Mouse (Mus musculus): ENCODE results near the gene Endog. TPM values are rescaled to one million over a fixed set of nuclear protein-coding genes. Genes with fewer than 3 reads are reported as not detected.

The Endog gene
- polyA plus RNA-seq, 1 experiment = 0.45 TPM

DNA sequence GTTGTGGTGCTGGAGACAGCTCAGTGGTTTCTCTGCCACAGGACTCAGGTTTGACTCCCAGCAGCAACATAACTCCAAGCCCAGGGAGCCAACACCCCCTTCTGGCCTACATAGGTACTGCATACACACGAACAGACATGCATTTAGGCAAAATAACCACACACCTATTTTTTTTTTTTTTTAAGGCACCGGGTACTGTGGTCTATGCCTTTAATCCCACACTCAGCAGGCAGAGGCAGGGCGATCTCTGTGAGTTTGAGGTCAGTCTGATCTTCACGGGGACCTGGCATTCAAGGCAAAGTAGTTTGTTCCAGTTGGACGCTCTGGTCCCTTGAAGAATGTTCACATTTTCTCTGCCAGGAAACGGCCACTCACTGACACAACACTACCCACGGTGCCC, 32.1 kb downstream of the Endog start:
- no peak for TF ChIP-seq TAL1 (IDR thresholded peaks at IDR 0.05; ENCODE audit: low read length)
- TF ChIP-seq GATA1 (IDR thresholded peaks at IDR 0.05; ENCODE audit: low read length) = no peak

DNA sequence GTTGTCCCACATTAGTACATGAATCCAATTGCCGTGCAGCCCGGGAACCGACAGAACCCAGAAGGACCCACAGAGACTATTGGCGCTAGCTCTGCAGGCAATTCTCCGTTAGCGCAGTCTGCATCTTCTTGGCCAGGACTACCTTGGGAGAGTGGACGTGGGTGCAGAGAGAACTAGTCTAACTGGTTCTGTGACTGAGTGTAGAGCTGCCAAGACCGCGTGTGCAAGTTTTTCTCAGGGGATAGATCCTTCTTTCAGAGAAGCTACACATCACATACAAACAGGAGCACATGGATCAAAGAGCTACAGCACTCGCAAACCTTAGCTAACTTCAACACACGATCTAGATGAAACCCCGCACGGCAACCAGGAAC, 33.9 kb downstream of the Endog start:
- H3K4me1 ChIP-seq (ENCODE audit: control insufficient read depth) = peaks cover 36% of the 10 kb centered on the region
- H3K4me3 ChIP-seq (replicated peaks) = peak overlapping the region; percentile 81
- no peaks in the 10 kb centered on the region for H3K9me3 ChIP-seq (ENCODE audit: control insufficient read depth, low read length)
- no peak for TF ChIP-seq TAL1 (IDR thresholded peaks at IDR 0.05; ENCODE audit: low read length)
- TF ChIP-seq GATA1 (IDR thresholded peaks at IDR 0.05; ENCODE audit: low read length) = no peak
- H3K27me3 ChIP-seq (ENCODE audit: control insufficient read depth) = no peaks in the 10 kb centered on the region
- H3K36me3 ChIP-seq (ENCODE audit: control insufficient read depth) = no peaks in the 10 kb centered on the region

More for the DNA sequence above, 32.1 kb downstream of the Endog start:
- H3K4me1 ChIP-seq (ENCODE audit: control insufficient read depth) = peaks cover 40% of the 10 kb centered on the region
- no peaks in the 10 kb centered on the region for H3K36me3 ChIP-seq (ENCODE audit: control insufficient read depth)
- no peaks in the 10 kb centered on the region for H3K9me3 ChIP-seq (ENCODE audit: control insufficient read depth, low read length)
- no peak overlapping the region for H3K4me3 ChIP-seq (replicated peaks)
- no peaks in the 10 kb centered on the region for H3K27me3 ChIP-seq (ENCODE audit: control insufficient read depth)

DNA sequence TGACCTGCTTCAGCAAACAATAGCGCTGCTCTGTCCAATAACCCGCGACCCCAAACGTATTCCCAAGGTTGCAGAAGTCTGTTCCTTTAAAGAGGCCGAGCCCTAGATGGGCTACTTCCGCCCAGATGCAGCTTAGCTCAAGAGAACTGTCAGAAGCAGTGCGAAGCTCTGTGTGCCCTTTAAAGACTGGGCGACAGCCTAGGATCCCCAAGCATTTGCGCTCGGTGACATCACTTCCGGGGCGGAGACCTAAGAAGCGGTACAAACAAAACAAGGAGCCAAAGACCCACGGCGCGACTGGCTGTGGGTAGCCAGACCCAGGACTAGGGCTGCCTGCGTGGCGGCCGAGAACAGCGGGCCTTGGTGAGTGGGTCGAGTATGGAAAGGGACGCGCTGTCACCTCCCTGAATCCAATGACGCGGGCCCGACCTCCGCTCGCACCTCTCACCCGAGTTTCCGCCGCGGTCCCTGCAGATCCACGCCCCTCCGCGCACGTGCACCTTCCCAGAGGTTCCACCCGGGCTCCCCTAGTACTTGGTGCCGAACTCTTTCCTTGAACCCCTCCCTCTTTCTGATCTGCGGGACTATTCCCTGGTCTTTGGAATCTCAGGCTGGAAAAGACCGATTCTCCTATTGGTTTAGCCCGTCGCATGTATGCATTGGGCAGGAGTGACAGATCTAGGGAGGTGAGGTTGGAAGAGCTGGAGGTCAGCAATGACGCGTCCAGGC, 34.5 kb downstream of the Endog start, which contains the start of gene Kyat1:
Gene Kyat1, minus strand, starts transcription at position 219 of the 729 bp plus-strand sequence.
- TF ChIP-seq TAL1 (IDR thresholded peaks at IDR 0.05; ENCODE audit: low read length) = no peak
- TF ChIP-seq GATA1 (IDR thresholded peaks at IDR 0.05; ENCODE audit: low read length) = no peak
- Histone ChIP-seq H3K36me3 (ENCODE audit: control insufficient read depth) (no peaks in the 10 kb centered on the region), H3K9me3 (ENCODE audit: control insufficient read depth, low read length) (no peaks in the 10 kb centered on the region), H3K4me3 (replicated peaks) (peak within 1 kb of the TSS; percentile 81), H3K27me3 (ENCODE audit: control insufficient read depth) (no peaks in the 10 kb centered on the region), H3K4me1 (ENCODE audit: control insufficient read depth) (peaks cover 36% of the 10 kb centered on the region)

DNA sequence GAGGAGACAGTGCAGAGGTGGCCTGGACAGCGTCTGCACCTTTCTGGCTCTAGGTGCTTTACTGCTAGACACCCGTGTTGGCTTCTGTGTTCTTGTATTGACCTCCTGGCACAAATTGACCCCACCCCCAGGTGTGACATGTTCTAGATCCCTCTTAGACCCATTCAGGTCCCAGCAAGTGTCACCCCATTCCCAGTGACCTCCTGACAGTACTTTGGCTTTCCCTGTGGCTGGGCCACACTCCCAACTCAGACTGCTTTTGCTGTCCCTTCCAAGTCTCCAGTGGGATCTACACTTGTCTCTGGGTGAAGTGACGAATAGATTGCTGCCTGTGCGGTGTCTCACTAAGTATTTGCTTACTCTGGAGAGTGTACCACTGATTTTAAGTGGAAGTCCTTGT, 36.1 kb downstream of the Endog start:
- Histone ChIP-seq H3K9me3 (ENCODE audit: control insufficient read depth, low read length) (no peaks in the 10 kb centered on the region), H3K4me1 (ENCODE audit: control insufficient read depth) (peaks cover 35% of the 10 kb centered on the region), H3K36me3 (ENCODE audit: control insufficient read depth) (no peaks in the 10 kb centered on the region), H3K27me3 (ENCODE audit: control insufficient read depth) (no peaks in the 10 kb centered on the region), H3K4me3 (replicated peaks) (no peak overlapping the region)
- TF ChIP-seq GATA1 (IDR thresholded peaks at IDR 0.05; ENCODE audit: low read length) = no peak
- TF ChIP-seq TAL1 (IDR thresholded peaks at IDR 0.05; ENCODE audit: low read length) = no peak

DNA sequence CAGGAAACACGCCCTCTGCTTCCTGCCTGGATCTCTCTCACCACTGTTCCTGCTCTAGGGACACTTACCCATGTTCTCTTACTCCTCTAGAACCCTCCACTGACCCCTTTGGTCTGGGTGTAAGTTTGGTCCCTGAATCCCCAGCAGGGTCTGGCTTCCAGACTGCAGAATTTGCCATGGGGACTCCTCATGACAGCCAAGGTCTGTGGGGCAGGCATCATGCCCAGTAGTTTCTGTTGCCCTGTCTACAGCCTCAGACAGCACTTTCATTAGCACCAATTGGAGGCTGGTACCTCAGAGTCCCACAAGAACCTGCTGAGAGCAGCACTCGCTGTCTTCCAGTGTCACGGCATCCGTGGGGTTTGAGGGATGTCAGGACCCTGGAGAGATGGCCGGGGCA, 36.6 kb downstream of the Endog start:
- TF ChIP-seq GATA1 (IDR thresholded peaks at IDR 0.05; ENCODE audit: low read length) (no peak), TAL1 (IDR thresholded peaks at IDR 0.05; ENCODE audit: low read length) (no peak)
- no peaks in the 10 kb centered on the region for H3K27me3 ChIP-seq (ENCODE audit: control insufficient read depth)

DNA sequence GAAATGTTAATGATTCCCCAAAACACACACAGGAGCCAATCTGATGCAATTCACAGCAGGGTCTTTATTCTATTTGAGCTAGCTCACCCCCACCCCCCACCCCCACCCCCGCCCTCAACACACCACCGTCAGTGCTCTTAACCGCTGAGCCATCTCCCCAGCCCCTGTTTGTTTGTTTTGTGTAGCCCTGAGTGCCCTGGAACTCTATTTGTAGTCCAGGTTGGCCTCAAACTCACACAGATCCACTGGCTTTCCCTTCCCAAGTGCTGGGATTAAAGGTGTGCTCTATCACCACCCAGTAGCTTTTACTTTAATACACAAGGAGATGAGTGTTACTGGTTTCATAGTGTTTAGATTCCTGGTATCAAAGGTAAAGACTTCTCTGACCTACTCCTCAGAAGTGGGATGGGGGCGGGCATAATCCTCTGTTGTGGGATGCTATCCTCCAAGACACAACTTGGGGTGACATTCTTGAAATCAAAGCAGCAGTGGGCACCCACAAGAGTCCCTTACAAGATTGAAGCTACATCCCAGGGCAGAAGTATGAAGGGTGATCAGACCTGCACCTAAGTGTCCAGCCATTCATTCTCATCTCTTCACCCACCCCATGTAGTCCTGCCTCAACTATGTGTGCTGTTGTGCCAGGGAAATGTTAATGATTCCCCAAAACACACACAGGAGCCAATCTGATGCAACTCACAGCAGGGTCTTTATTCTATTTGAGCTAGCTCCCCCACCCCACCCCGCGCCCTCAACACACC, 40.3 kb downstream of the Endog start:
- no peak for TF ChIP-seq TAL1 (IDR thresholded peaks at IDR 0.05; ENCODE audit: low read length)
- TF ChIP-seq GATA1 (IDR thresholded peaks at IDR 0.05; ENCODE audit: low read length) = no peak
- Histone ChIP-seq H3K4me1 (ENCODE audit: control insufficient read depth) (peaks cover 7% of the 10 kb centered on the region), H3K27me3 (ENCODE audit: control insufficient read depth) (no peaks in the 10 kb centered on the region), H3K36me3 (ENCODE audit: control insufficient read depth) (no peaks in the 10 kb centered on the region), H3K9me3 (ENCODE audit: control insufficient read depth, low read length) (no peaks in the 10 kb centered on the region), H3K4me3 (replicated peaks) (no peak overlapping the region)

More for the DNA sequence above, 36.6 kb downstream of the Endog start:
- no peak overlapping the region for H3K4me3 ChIP-seq (replicated peaks)
- no peaks in the 10 kb centered on the region for H3K9me3 ChIP-seq (ENCODE audit: control insufficient read depth, low read length)
- no peaks in the 10 kb centered on the region for H3K36me3 ChIP-seq (ENCODE audit: control insufficient read depth)
- H3K4me1 ChIP-seq (ENCODE audit: control insufficient read depth) = peaks cover 33% of the 10 kb centered on the region

DNA sequence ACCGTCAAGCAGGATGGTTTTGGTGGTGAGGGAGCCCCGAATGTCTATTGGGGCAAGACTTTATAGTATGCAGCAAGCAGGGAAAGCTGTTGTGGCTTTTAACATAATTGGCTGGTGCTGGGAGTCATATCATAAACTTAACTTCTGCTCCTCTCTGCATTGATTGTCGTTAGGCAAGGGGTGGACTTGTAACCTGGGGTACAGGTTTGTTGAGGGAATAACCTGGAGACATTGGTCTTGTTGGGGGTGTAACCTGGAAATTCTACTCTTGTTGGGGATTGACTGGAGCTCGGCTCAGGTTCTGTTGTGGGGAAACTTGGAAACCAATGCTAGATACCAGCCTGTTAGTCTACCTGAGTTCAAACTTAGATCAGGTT, 40.9 kb downstream of the Endog start:
- Histone ChIP-seq H3K4me3 (replicated peaks) (no peak overlapping the region), H3K36me3 (ENCODE audit: control insufficient read depth) (no peaks in the 10 kb centered on the region), H3K27me3 (ENCODE audit: control insufficient read depth) (no peaks in the 10 kb centered on the region), H3K4me1 (ENCODE audit: control insufficient read depth) (peaks cover under 1% of the 10 kb centered on the region), H3K9me3 (ENCODE audit: control insufficient read depth, low read length) (no peaks in the 10 kb centered on the region)
- TF ChIP-seq TAL1 (IDR thresholded peaks at IDR 0.05; ENCODE audit: low read length) (no peak), GATA1 (IDR thresholded peaks at IDR 0.05; ENCODE audit: low read length) (no peak)

DNA sequence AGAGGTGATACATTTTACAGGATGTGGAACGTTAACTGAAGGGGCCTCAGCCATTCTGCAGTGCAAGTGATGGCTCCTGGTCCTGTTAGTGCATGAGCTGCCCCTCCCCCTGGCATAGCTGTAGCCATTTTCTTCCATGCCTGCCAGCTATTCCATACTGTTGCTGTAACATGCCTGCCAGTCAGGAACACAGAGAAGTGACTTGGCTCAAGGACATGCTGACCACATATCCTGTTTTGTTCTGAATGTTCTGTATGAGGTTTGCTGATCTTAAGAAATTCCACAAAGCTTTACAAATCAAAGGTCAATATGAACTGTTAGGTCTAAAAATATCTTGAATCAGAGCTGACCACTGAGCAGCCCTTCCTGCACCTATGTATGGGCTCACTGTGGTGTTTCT, 41.7 kb downstream of the Endog start:
- H3K4me1 ChIP-seq (ENCODE audit: control insufficient read depth) = no peaks in the 10 kb centered on the region
- no peaks in the 10 kb centered on the region for H3K27me3 ChIP-seq (ENCODE audit: control insufficient read depth)
- H3K4me3 ChIP-seq (replicated peaks) = no peak overlapping the region
- TF ChIP-seq GATA1 (IDR thresholded peaks at IDR 0.05; ENCODE audit: low read length) (no peak), TAL1 (IDR thresholded peaks at IDR 0.05; ENCODE audit: low read length) (no peak)
- H3K36me3 ChIP-seq (ENCODE audit: control insufficient read depth) = no peaks in the 10 kb centered on the region
- no peaks in the 10 kb centered on the region for H3K9me3 ChIP-seq (ENCODE audit: control insufficient read depth, low read length)

DNA sequence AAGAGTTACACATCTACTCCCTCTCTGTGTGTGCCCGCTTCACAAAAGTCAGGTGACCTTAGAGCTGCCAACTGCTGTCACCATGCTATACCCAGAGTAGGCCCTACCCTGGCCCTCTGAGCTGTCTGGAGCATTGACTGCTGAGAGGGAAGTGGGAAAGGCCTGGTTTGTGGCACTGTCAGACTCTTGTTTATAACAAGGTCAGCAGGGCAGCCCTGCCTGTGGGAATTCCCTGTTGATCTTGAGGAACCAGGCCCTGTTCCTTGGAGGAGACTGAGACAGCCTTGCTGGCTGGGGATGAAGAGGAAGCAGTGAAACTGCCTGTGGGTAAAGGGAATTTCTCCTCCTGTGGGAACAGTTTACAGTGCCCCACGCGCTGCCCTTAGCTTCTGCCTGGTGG, 43.5 kb downstream of the Endog start:
- no peaks in the 10 kb centered on the region for H3K27me3 ChIP-seq (ENCODE audit: control insufficient read depth)
- H3K4me3 ChIP-seq (replicated peaks) = no peak overlapping the region
- H3K4me1 ChIP-seq (ENCODE audit: control insufficient read depth) = no peaks in the 10 kb centered on the region
- no peaks in the 10 kb centered on the region for H3K9me3 ChIP-seq (ENCODE audit: control insufficient read depth, low read length)
- TF ChIP-seq GATA1 (IDR thresholded peaks at IDR 0.05; ENCODE audit: low read length) = no peak
- no peak for TF ChIP-seq TAL1 (IDR thresholded peaks at IDR 0.05; ENCODE audit: low read length)
- H3K36me3 ChIP-seq (ENCODE audit: control insufficient read depth) = no peaks in the 10 kb centered on the region
